Mouse (Mus musculus) effector memory CD4-positive, alpha-beta T cell, adult 7 months (primary cell): Measurements from ENCODE around the gene Cdk14. TPM values are rescaled to one million over a fixed set of nuclear protein-coding genes. Genes with fewer than 3 reads are reported as not detected.

Source experiments
- polyA plus RNA-seq: library from polyadenylated mRNA; unstranded; fragments of 100-300 nt; shearing (Covaris generic); gene quantifications from one replicate; pipeline ENCODE4 v1.2.1, GENCODE M21; 2017

The Cdk14 gene
- 0.49 TPM for polyA plus RNA-seq

GRCm38 (mm10) chr5:5419992-5420455 is at the start of gene Cdk14:
TSS of gene Cdk14 (minus strand) at chr5:5420312.

DNA sequence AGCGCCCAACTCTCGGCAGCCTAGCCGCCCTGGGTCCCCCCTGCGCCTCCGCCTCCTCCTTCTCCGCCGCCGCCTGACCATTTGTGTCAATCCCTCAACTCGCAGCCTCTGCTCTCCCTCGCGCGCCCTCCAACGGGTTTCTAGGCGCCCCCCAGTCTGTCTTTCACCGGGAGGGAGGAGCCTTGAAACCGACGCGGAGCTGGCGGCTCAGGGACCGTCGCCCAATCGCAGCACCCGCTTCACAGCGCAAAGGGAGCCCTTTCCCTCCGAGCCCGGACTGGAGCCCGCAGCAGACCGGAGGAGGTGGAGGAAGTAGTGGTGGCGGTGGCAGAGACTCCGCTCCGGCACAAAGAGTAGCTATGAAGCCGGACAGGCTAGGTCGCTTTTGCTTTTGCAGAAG is 662.2 kb downstream of the Cdk14 start, which contains the start of gene Fzd1:
TSS of gene Fzd1 (minus strand) at position 134 of the 400 bp plus-strand sequence.

Other genes starting within 250 kb of the Cdk14 start
- gene 1700015F17Rik, start 58.8 kb upstream of the Cdk14 start, polyA plus RNA-seq, result not detected
- 2.5 TPM for gene Cldn12, start 94.6 kb upstream of the Cdk14 start, polyA plus RNA-seq
- 12.0 TPM for gene Gtpbp10, start 139.2 kb upstream of the Cdk14 start, polyA plus RNA-seq
- not detected for gene Gm8773, start 153.5 kb upstream of the Cdk14 start, polyA plus RNA-seq
- gene Cfap69, start 243.9 kb upstream of the Cdk14 start, polyA plus RNA-seq, result not detected